Mouse (Mus musculus) thymus, adult 2 months (tissue): ENCODE data around the gene Crip2. TPM values are rescaled to one million over a fixed set of nuclear protein-coding genes. Genes with fewer than 3 reads are reported as not detected.

Source experiments
- DNase-seq: peaks from one replicate; pipeline ENCODE4 v3.0.0; 2021
- H3K27ac ChIP-seq: fragments of 200-500 bp; 2 replicates; pipeline ENCODE4 v1.5.1; 2012; ENCODE audit warnings: low read length, control low read depth; ENCODE audit not compliant: control insufficient read depth, insufficient read depth
- H3K27me3 ChIP-seq: fragments of 200-500 bp; 2 replicates; pipeline ENCODE4 v1.6.1; 2012; ENCODE audit warnings: mild to moderate bottlenecking, low read length, moderate library complexity, mixed read lengths; ENCODE audit not compliant: control insufficient read depth, insufficient read depth
- H3K36me3 ChIP-seq: fragments of 200-500 bp; 2 replicates; pipeline ENCODE4 v1.6.1; 2012; ENCODE audit warnings: mild to moderate bottlenecking, low read length, moderate library complexity; ENCODE audit not compliant: control insufficient read depth, insufficient read depth
- H3K4me1 ChIP-seq: fragments of 200-500 bp; replicated peaks from 2 replicates; pipeline ENCODE4 v1.6.1; 2012; ENCODE audit warnings: low read length; ENCODE audit not compliant: control insufficient read depth, insufficient read depth
- H3K4me3 ChIP-seq: fragments of 200-500 bp; 2 replicates; pipeline ENCODE4 v1.5.1; 2012; ENCODE audit warnings: mild to moderate bottlenecking, low read length, control low read depth, moderate library complexity; ENCODE audit not compliant: control insufficient read depth, insufficient read depth
- CTCF ChIP-seq: fragments of 200-500 bp; IDR thresholded peaks from 2 replicates; pipeline ENCODE4 v1.5.1; 2012; ENCODE audit warnings: mild to moderate bottlenecking, control low read depth, low read length, moderate library complexity, borderline replicate concordance; ENCODE audit not compliant: control insufficient read depth, poor library complexity, insufficient read depth; ENCODE audit errors: extremely low read depth
- POLR2A ChIP-seq: fragments of 200-500 bp; IDR thresholded peaks from 2 replicates; pipeline ENCODE4 v1.6.1; 2012; ENCODE audit warnings: mild to moderate bottlenecking, low read length, control low read depth, moderate library complexity; ENCODE audit not compliant: control insufficient read depth, poor library complexity, insufficient read depth; ENCODE audit errors: extremely low read depth
- WGBS: fragments of 180-500 bp; shearing (Covaris S2); methylation state at CpG from one replicate; pipeline ENCODE4 v1.1.7; 2018; 5-methylcytosine and 5-hydroxymethylcytosine counted together
- polyA plus RNA-seq: library from polyadenylated mRNA; depleted of rRNA; stranded (reverse); fragments of >200 nt; gene quantifications from 2 replicates; pipeline ENCODE4 v1.2.3, GENCODE M21; 2012

The Crip2 gene
- polyA plus RNA-seq, 1 experiment, result 282 TPM

DNA sequence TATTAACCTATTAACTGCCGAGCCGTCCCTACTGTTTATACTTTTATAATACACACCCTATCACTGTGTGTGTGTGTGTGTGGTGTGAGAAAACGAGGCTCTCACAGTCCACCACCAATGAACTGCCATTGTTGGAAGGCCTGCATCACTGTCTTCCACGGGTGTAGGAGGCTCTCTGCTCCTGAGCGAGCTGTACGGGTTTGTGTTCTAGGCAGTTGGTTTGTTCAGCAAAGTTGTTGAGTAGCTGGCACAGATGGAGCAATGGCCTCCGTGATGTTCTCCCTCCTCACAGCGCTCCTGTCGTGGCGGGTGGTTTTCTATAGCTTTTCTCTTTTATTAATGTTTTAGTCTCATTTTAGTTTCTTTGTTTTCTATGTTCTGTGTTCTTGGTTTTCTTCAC, 30.2 kb upstream of the Crip2 start:
- DNase-seq, result no peak
- TF ChIP-seq POLR2A (no peak), CTCF (no peak)
- Histone ChIP-seq H3K27me3 (no peaks in the 10 kb centered on the region), H3K4me3 (no peak overlapping the region), H3K4me1 (peaks cover 8% of the 10 kb centered on the region), H3K36me3 (no peaks in the 10 kb centered on the region; the same call in 1 of the 2 replicates), H3K27ac (no peak overlapping the region)
- WGBS, result 92% methylated on average over 10 of the region's 10 CpGs

DNA sequence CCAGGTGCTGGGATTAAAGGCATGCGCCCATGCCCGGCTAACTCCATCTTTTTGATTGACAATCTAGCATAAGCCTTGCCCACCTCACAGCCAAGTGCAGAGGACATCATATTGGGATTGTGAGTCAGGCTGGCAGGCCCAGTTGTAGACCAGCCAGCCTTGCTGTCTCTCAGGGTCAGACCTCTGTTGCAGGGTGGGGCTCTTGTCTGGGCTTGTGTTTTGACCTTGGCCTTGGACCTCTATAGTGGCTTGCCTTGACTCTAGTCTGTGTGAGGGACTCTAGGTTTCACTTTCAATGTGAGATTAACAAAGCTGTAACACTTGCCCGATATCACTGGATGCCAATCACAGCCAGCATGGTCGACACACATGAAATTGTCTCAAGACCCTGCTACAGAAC, 25.9 kb upstream of the Crip2 start:
- Histone ChIP-seq H3K4me1 (no peaks in the 10 kb centered on the region; the same call in 1 of the 2 replicates), H3K27ac (no peak overlapping the region)
- WGBS, result 97% methylated on average over 4 of the region's 4 CpGs

DNA sequence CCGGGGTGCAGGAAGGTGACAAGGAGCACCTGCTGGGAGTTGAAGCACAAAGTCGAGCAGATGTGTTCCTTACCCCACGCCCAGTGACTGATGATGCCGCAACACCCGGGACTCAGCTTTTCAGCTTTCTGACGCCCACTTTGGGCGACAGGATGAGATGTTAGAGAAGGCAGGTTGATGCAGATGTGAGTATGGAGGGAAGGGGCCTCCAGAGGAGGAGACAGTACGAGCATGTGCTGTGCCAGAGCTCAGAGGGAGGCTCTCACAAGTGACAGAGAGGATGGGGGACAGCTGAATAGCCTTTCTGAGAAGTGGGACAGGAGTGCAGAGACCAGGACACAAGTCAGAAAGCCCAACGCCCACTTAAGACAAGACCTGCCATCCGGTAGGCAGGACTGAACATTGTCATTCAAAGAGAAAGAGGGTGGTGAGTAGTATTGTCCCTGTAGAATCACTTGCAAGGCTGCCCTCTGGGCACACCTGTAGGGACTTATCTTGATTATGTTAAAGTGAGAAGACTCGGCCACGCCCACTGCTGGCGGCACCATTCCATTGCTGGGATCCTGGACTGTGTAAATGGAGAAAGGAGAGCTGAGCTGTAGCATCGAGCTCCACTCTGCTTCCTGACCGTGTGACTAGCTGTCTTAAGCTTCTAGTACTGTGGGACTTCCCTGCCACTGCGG, 25.0 kb upstream of the Crip2 start:
- Histone ChIP-seq H3K4me3 (no peak overlapping the region), H3K4me1 (no peaks in the 10 kb centered on the region; the same call in 1 of the 2 replicates), H3K27me3 (no peaks in the 10 kb centered on the region), H3K36me3 (peaks cover 12% of the 10 kb centered on the region; the same call in 1 of the 2 replicates), H3K27ac (no peak overlapping the region)
- 89% methylated on average over 16 of the region's 16 CpGs for WGBS
- DNase-seq, result no peak
- TF ChIP-seq CTCF, result no peak
- no peak for TF ChIP-seq POLR2A

More for the DNA sequence above, 25.9 kb upstream of the Crip2 start:
- no peaks in the 10 kb centered on the region for H3K27me3 ChIP-seq
- TF ChIP-seq POLR2A (no peak), CTCF (no peak)
- no peak overlapping the region for H3K4me3 ChIP-seq
- DNase-seq, result no peak
- H3K36me3 ChIP-seq, result peaks cover 12% of the 10 kb centered on the region; the same call in 1 of the 2 replicates

DNA sequence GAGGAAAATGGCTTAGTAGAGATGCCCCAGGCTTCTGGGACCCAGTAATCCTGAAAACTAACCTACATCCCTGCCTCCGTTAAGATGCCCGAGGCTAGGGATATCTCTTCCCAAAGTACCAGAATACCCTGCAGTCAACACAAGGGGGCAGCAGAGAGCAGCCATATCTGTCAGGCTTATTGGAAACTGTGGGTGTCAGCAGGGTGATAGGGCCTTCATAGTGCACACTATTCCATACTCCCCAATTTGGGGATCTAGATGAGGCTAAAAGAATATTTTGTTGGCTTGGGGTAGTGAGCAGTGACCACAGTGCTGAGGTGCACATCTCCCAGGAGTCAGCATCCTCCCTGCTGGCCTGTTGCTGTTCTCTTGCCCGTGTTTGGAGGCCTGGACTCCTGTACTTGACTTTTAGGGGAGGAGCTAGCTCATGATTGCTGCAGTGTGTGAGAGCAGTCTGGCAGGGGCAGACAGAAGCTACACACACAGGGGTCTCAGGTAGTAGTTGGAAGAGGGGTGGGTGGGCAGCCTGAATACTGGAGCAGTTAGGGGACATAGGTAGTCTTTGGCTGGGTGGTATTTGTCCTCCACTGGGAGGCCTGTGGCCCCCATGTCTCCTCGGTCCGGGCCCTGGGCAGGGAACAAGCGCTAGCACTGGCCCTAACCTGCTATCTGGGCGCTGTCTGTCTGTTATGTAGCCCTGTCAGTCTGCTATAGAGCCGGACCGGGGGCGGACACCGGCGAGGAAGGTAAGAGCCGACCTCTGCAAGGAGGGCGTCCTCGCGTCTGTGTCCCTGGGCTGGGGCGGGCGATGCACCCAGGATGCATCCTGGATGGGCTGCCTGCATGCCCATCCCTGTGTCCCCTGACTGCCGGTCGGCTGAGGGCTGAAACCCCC, 20.3 kb upstream of the Crip2 start:
- Histone ChIP-seq H3K27ac (no peak overlapping the region), H3K4me3 (no peak overlapping the region), H3K27me3 (no peaks in the 10 kb centered on the region), H3K4me1 (no peaks in the 10 kb centered on the region; the same call in 1 of the 2 replicates), H3K36me3 (peaks cover 42% of the 10 kb centered on the region)
- TF ChIP-seq CTCF (peak; percentile 28; the same call in 1 of the 2 replicates), POLR2A (no peak)
- peak; percentile 72 for DNase-seq
- 92% methylated on average over 20 of the region's 20 CpGs for WGBS

DNA sequence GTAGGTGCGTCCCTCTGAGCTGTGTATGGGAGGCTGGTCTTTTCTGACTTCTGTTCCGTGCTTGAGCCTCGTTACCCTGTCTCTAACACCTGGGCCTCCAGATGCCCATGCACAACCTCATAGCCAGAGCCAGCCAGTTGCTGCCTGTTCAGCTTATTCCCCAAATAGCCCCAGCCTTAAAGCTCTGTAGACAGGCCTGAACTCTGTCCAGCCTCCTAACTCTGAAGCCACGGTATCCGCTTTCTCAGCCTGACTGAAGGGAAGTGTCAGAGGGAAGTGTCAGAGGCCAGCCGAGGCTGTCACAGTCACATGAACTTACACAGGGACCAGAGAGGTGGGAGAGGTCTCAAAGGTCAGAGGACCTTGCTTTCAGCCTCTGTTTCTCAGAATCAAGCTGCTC, 15.3 kb upstream of the Crip2 start:
- no peak for DNase-seq
- Histone ChIP-seq H3K4me1 (peaks cover 9% of the 10 kb centered on the region), H3K27me3 (no peaks in the 10 kb centered on the region), H3K36me3 (peaks cover 75% of the 10 kb centered on the region), H3K4me3 (no peak overlapping the region), H3K27ac (no peak overlapping the region)
- no peak for TF ChIP-seq CTCF
- no peak for TF ChIP-seq POLR2A
- WGBS, result 85% methylated on average over 6 of the region's 6 CpGs

DNA sequence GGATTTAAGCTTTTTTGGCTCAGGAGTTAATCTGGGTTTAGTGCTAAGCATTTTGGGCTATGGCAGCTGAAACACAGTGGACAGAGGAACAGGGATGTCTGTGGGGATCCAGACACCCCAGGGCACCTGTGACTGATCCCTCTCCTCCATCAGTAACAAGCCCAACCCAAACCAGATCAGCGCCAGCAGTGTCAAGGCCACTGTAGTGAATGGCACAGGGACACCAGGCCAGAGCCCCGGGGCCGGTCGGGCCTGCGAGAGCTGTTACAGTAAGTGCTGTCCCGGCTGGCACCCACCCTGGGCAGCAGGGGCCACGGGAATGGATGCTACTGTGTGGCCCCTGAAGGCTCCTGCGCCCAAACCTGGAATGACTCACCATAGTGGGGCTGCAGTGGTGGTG, 9.3 kb upstream of the Crip2 start:
- TF ChIP-seq CTCF (no peak), POLR2A (no peak)
- H3K4me3 ChIP-seq, result no peak overlapping the region
- H3K27ac ChIP-seq, result no peak overlapping the region
- no peaks in the 10 kb centered on the region for H3K27me3 ChIP-seq
- no peak for DNase-seq
- H3K36me3 ChIP-seq, result peaks cover 77% of the 10 kb centered on the region
- WGBS, result 98% methylated on average over 8 of the region's 8 CpGs
- H3K4me1 ChIP-seq, result peaks cover 9% of the 10 kb centered on the region
